Mouse (Mus musculus) forebrain, embryonic 11.5 days (tissue): ENCODE results near the gene 1700122O11Rik. TPM values are rescaled to one million over a fixed set of nuclear protein-coding genes. Genes with fewer than 3 reads are reported as not detected.

Source experiments
- ATAC-seq: fragments of 200-750 bp; cut with Nextera tagmentation; replicated peaks from 2 replicates; pipeline ENCODE4 v1.8.0; 2017; ENCODE audit warnings: moderate TSS enrichment; ENCODE audit not compliant: low FRiP score
- DNase-seq: peaks from one replicate; pipeline ENCODE4 v3.0.0-alpha.2; 2017; ENCODE audit warnings: low spot score
- H3K27ac ChIP-seq: fragments of 300-500 bp; sonication (generic); 2 replicates; pipeline ENCODE4 v1.5.1; 2014; ENCODE audit warnings: low read depth, low read length
- H3K27me3 ChIP-seq: fragments of 300-500 bp; sonication (generic); 2 replicates; pipeline ENCODE4 v1.6.1; 2014; ENCODE audit warnings: mild to moderate bottlenecking, low read length, mixed read lengths; ENCODE audit not compliant: control insufficient read depth, insufficient read depth
- H3K36me3 ChIP-seq: fragments of 300-500 bp; sonication (generic); 2 replicates; pipeline ENCODE4 v1.6.1; 2014; ENCODE audit warnings: mild to moderate bottlenecking, low read length, moderate library complexity, mixed read lengths; ENCODE audit not compliant: control insufficient read depth, insufficient read depth
- H3K4me1 ChIP-seq: fragments of 300-500 bp; sonication (generic); replicated peaks from 2 replicates; pipeline ENCODE4 v1.6.1; 2014; ENCODE audit warnings: low read length, mixed read lengths; ENCODE audit not compliant: control insufficient read depth, insufficient read depth
- H3K4me2 ChIP-seq: fragments of 300-500 bp; sonication (generic); 2 replicates; pipeline ENCODE4 v1.6.1; 2014; ENCODE audit warnings: low read depth, mild to moderate bottlenecking, low read length, moderate library complexity, mixed read lengths; ENCODE audit not compliant: severe bottlenecking
- H3K4me3 ChIP-seq: fragments of 300-500 bp; sonication (generic); 2 replicates; pipeline ENCODE4 v1.5.1; 2014; ENCODE audit warnings: low read depth, low read length
- H3K9ac ChIP-seq: fragments of 300-500 bp; sonication (generic); 2 replicates; pipeline ENCODE4 v1.6.1; 2014; ENCODE audit warnings: low read length
- H3K9me3 ChIP-seq: fragments of 300-500 bp; sonication (generic); 2 replicates; pipeline ENCODE4 v1.6.1; 2016; ENCODE audit warnings: low read length, mixed read lengths; ENCODE audit not compliant: control insufficient read depth
- WGBS: fragments of 180-500 bp; shearing (Covaris S2); extraction: QIAGEN DNeasy Blood & Tissue Kit; methylation state at CpG from one replicate; pipeline ENCODE4 v1.1.7; 2014; 5-methylcytosine and 5-hydroxymethylcytosine counted together
- polyA plus RNA-seq: library from polyadenylated mRNA; unstranded; fragments of >200 nt; fragmentation: Nextera tagmentation; extraction: Ambion mirVana; gene quantifications from 2 replicates; pipeline ENCODE4 v1.2.1, GENCODE M21; 2014

1700122O11Rik gene
- polyA plus RNA-seq, 1 experiment from 2014 or later: not detected

GRCm38 (mm10) chr17:48053646-48054045, 15.6 kb upstream of the 1700122O11Rik start:
- no peaks in the 10 kb centered on the region for H3K36me3 ChIP-seq
- no peak overlapping the region for H3K27ac ChIP-seq
- no peak for DNase-seq
- no peak overlapping the region for H3K4me2 ChIP-seq
- no peak overlapping the region for H3K9ac ChIP-seq
- no peak overlapping the region for H3K4me3 ChIP-seq
- WGBS: 81% methylated on average over 2 of the region's 2 CpGs
- peaks cover 11% of the 10 kb centered on the region for H3K4me1 ChIP-seq
- no peaks in the 10 kb centered on the region for H3K9me3 ChIP-seq
- H3K27me3 ChIP-seq: peaks cover 11% of the 10 kb centered on the region; the same call in 1 of the 2 replicates
- ATAC-seq: no peak

DNA sequence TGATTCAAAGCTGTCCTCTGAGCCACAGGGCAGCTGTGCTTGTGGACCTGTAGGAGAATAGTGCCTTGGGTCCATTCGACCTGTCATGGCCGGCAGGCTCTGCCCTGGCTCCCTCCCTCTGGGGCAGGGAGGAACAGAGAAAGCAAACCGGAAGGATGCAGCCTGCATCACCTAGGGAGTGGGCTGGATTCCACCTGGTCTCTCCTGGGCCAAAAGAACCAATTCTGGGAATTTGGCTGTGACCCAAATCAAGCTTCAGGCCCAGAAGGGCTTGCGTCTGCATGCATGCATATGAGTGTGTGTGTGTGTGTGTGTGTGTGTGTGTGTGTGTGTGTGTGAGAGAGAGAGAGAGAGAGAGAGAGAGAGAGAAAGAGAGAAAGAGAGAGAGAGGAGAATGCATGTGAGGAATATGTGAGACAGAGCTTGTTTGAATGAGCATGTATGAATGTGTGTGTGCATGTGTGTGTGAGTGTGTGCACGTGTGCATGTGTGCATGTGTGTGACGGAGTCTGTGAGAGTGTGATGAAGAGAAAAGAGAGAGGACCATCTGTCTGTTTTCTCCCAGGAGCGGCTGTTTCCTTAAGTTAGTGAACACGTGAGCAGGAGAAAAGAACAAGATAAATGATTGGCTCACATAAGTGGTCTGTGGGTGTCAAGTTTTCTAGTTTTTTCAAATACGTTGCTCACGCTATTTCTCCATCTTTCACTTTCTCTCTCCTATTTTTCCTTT, 14.4 kb upstream of the 1700122O11Rik start:
- Histone ChIP-seq H3K4me3 (no peak overlapping the region), H3K36me3 (no peaks in the 10 kb centered on the region), H3K27ac (no peak overlapping the region), H3K9ac (no peak overlapping the region), H3K9me3 (no peaks in the 10 kb centered on the region), H3K4me2 (no peak overlapping the region), H3K4me1 (peaks cover 11% of the 10 kb centered on the region), H3K27me3 (peaks cover 3% of the 10 kb centered on the region; the same call in 1 of the 2 replicates)
- ATAC-seq (no peak), DNase-seq (no peak)
- 84% methylated on average over 10 of the region's 10 CpGs for WGBS

GRCm38 (mm10) chr17:48051638-48052337, 13.7 kb upstream of the 1700122O11Rik start:
- Histone ChIP-seq H3K27me3 (peaks cover 2% of the 10 kb centered on the region; the same call in 1 of the 2 replicates), H3K9me3 (no peaks in the 10 kb centered on the region), H3K36me3 (no peaks in the 10 kb centered on the region), H3K4me3 (no peak overlapping the region), H3K4me2 (no peak overlapping the region), H3K27ac (no peak overlapping the region), H3K9ac (no peak overlapping the region), H3K4me1 (peaks cover 5% of the 10 kb centered on the region; the same call in 1 of the 2 replicates)
- 76% methylated on average over 5 of the region's 5 CpGs for WGBS
- DNase-seq: no peak
- ATAC-seq: no peak

DNA sequence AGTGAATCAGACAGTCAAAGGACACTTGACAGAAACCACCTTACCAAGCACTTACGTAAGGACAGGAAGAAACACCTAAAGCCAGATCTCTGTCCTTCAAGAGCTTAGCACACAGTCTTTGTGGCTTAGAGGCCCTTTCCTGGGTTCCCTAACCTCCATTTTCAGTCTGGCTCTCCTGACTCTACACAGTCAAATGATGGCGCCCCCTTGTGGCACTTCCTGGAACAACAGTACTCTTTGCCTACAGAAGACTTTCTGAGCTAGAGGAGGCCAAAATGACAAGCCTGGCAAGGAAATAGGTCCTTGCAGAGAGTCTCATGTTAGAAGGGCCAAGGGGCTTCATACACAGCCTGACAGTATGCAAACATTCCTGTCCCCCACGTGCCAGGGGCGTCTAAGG, 7.5 kb upstream of the 1700122O11Rik start:
- Histone ChIP-seq H3K9ac (no peak overlapping the region), H3K4me1 (peaks cover 8% of the 10 kb centered on the region), H3K27me3 (no peaks in the 10 kb centered on the region), H3K36me3 (no peaks in the 10 kb centered on the region), H3K9me3 (no peaks in the 10 kb centered on the region), H3K4me3 (no peak overlapping the region), H3K4me2 (no peak overlapping the region), H3K27ac (no peak overlapping the region)
- ATAC-seq (no peak), DNase-seq (peak; percentile 84)
- WGBS: 33% methylated on average over 4 of the region's 4 CpGs

DNA sequence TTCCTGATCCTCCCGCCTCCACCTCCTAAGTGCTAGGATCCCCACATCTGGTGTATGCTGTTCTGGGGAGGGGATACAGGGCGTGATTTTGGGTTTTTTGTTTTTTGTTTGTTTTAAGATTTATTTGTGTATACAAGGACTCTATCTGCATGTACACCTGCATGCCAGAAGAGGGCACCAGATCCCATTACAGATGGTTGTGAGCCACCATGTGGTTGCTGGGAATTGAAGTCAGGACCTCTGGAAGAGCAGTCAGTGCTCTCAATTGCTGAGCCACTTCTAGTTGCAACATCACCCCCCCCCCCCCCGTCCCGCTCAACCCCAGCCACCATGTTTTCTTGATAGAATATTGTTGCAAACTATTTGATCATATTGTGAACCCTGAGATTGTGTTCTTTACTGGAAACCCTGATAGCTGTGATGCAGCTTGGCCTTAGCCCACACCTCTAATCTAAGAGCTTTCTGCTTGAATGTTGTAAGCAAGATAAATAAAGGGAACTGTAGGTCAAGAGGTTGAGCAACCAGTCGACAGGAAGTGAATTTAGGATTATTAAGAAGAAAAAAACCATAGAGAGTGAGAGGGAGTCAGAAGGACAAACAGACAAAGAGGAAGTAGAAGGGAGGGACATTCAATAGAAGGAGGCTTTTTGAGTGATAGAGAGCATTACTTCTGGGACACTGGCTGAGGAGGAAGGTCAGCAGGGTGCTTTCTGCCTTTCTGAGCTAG, 5.2 kb upstream of the 1700122O11Rik start:
- WGBS: 76% methylated on average over 5 of the region's 5 CpGs

GRCm38 (mm10) chr17:48041351-48042287, 3.5 kb upstream of the 1700122O11Rik start:
- peak overlapping the region; percentile 60 for H3K27ac ChIP-seq
- H3K4me3 ChIP-seq: peak overlapping the region; percentile 13; the same call in 1 of the 2 replicates
- H3K4me2 ChIP-seq: peak overlapping the region; percentile 32
- H3K4me1 ChIP-seq: peaks cover 13% of the 10 kb centered on the region
- DNase-seq: peak; percentile 79
- H3K9ac ChIP-seq: peak overlapping the region; percentile 37; the same call in 1 of the 2 replicates
- no peaks in the 10 kb centered on the region for H3K9me3 ChIP-seq
- no peaks in the 10 kb centered on the region for H3K36me3 ChIP-seq
- peak; percentile 69 for ATAC-seq
- WGBS: 2% methylated on average over 29 of the region's 29 CpGs
- H3K27me3 ChIP-seq: peaks cover 2% of the 10 kb centered on the region; the same call in 1 of the 2 replicates

More for the DNA sequence above, 5.2 kb upstream of the 1700122O11Rik start:
- no peak overlapping the region for H3K27ac ChIP-seq
- no peak for DNase-seq
- peaks cover 13% of the 10 kb centered on the region for H3K4me1 ChIP-seq
- no peaks in the 10 kb centered on the region for H3K36me3 ChIP-seq
- H3K4me2 ChIP-seq: no peak overlapping the region
- no peak overlapping the region for H3K9ac ChIP-seq
- no peaks in the 10 kb centered on the region for H3K9me3 ChIP-seq
- H3K27me3 ChIP-seq: peaks cover 2% of the 10 kb centered on the region; the same call in 1 of the 2 replicates
- H3K4me3 ChIP-seq: no peak overlapping the region
- no peak for ATAC-seq

DNA sequence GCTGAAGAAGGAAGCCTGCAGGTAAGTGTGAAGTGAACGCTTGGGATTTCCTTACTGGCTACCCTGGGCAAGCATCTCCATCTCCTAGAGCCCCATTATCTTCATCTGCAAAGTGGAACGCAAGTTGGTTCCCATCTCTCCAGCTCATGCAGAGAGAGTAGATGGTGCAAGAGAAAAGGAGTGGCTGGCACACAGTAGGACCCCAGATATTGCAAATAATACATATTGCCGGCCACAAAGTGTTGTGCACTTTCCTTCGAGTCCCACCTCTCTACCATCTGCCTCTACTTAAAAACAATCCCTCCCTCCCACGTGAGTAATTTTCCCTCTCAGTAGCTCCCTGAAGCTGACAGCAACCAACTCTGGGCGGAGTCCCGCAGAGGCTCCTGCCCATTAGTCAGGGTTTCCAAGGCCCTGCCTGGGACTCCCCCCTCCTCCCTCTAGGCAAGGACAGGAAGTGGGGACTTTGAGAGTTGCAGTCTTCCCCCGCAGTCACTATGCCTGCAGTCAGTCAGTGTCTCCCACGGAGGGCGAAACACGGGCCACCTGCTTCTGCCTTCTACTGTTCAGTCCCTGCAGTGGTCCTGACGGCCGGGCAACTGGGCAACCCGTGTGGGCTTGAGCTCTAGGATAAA, 1.3 kb upstream of the 1700122O11Rik start:
- H3K27ac ChIP-seq: no peak overlapping the region
- ATAC-seq (peak; percentile 57), DNase-seq (peak; percentile 77)
- H3K4me3 ChIP-seq: no peak overlapping the region
- no peaks in the 10 kb centered on the region for H3K36me3 ChIP-seq
- H3K4me1 ChIP-seq: peaks cover 13% of the 10 kb centered on the region
- H3K27me3 ChIP-seq: peaks cover 2% of the 10 kb centered on the region; the same call in 1 of the 2 replicates
- 0 out of 2 replicates have a peak overlapping the region, but pooled peaks have one; percentile 7 for H3K9ac ChIP-seq
- 14% methylated on average over 14 of the region's 14 CpGs for WGBS
- peak overlapping the region; percentile 33; the same call in 1 of the 2 replicates for H3K4me2 ChIP-seq
- H3K9me3 ChIP-seq: no peaks in the 10 kb centered on the region
